Mouse (Mus musculus) kidney, embryonic 16.5 days (tissue): ENCODE data around the gene Arhgef17. TPM values are rescaled to one million over a fixed set of nuclear protein-coding genes. Genes with fewer than 3 reads are reported as not detected.
A peak's percentile ranks its signal among the peaks of the same experiment; 100 is the strongest.

Experiments used
- ATAC-seq: fragments of 200-750 bp; cut with Nextera tagmentation; 2 replicates; pipeline ENCODE4 v1.8.0; 2017; ENCODE audit warnings: moderate TSS enrichment; ENCODE audit not compliant: low FRiP score, low TSS enrichment
- H3K27ac ChIP-seq: fragments of 300-500 bp; sonication (generic); 2 replicates; pipeline ENCODE4 v1.5.1; 2014; ENCODE audit warnings: low read length
- H3K27me3 ChIP-seq: fragments of 300-500 bp; sonication (generic); 2 replicates; pipeline ENCODE4 v1.6.1; 2014; ENCODE audit warnings: low read length, control low read depth, mixed read lengths; ENCODE audit not compliant: insufficient read depth
- H3K36me3 ChIP-seq: fragments of 300-500 bp; sonication (generic); 2 replicates; pipeline ENCODE4 v1.6.1; 2014; ENCODE audit warnings: low read length, control low read depth, mixed read lengths; ENCODE audit not compliant: insufficient read depth
- H3K4me1 ChIP-seq: fragments of 300-500 bp; sonication (generic); 2 replicates; pipeline ENCODE4 v1.6.1; 2014; ENCODE audit warnings: low read length, control low read depth, mixed read lengths; ENCODE audit not compliant: insufficient read depth
- H3K4me2 ChIP-seq: fragments of 300-500 bp; sonication (generic); replicated peaks from 2 replicates; pipeline ENCODE4 v1.6.1; 2014; ENCODE audit warnings: low read depth, low read length
- H3K4me3 ChIP-seq: fragments of 300-500 bp; sonication (generic); 2 replicates; pipeline ENCODE4 v1.5.1; 2014; ENCODE audit warnings: mild to moderate bottlenecking, low read length
- H3K9ac ChIP-seq: fragments of 300-500 bp; sonication (generic); replicated peaks from 2 replicates; pipeline ENCODE4 v1.6.1; 2014; ENCODE audit warnings: low read length
- H3K9me3 ChIP-seq: fragments of 300-500 bp; sonication (generic); 2 replicates; pipeline ENCODE4 v1.6.1; 2016; ENCODE audit warnings: low read length, control low read depth
- WGBS: fragments of 180-500 bp; shearing (Covaris S2); extraction: QIAGEN DNeasy Blood & Tissue Kit; methylation state at CpG from one replicate; pipeline ENCODE4 v1.1.7; 2014; 5-methylcytosine and 5-hydroxymethylcytosine counted together
- polyA plus RNA-seq: library from polyadenylated mRNA; unstranded; fragments of >200 nt; fragmentation: Nextera tagmentation; extraction: Ambion mirVana; gene quantifications from 2 replicates; pipeline ENCODE4 v1.2.1, GENCODE M21; 2015

Arhgef17 gene
- polyA plus RNA-seq, 1 experiment from 2014 or later: 10.8 TPM

- no peak overlapping the region for H3K4me3 ChIP-seq
- ATAC-seq: 0 out of 2 replicates have a peak, but pooled peaks have one; percentile 20
- H3K9ac ChIP-seq: no peak overlapping the region
- no peaks in the 10 kb centered on the region for H3K36me3 ChIP-seq
- H3K4me1 ChIP-seq: 0 out of 2 replicates have a peak, but pooled peaks cover 2% of the 10 kb centered on the region
- 24% methylated on average over 4 of the region's 4 CpGs for WGBS
- H3K27ac ChIP-seq: no peak overlapping the region
- no peaks in the 10 kb centered on the region for H3K9me3 ChIP-seq
- no peaks in the 10 kb centered on the region for H3K27me3 ChIP-seq
- no peak overlapping the region for H3K4me2 ChIP-seq
Observed at GRCm38 (mm10) chr7:100965079-100965478, 33.2 kb upstream of the Arhgef17 start.

- no peak for ATAC-seq
- no peak overlapping the region for H3K9ac ChIP-seq
- H3K27ac ChIP-seq: no peak overlapping the region
- no peak overlapping the region for H3K4me3 ChIP-seq
- H3K36me3 ChIP-seq: no peaks in the 10 kb centered on the region
- H3K4me1 ChIP-seq: 0 out of 2 replicates have a peak, but pooled peaks cover 2% of the 10 kb centered on the region
- 85% methylated on average over 6 of the region's 6 CpGs for WGBS
- H3K27me3 ChIP-seq: no peaks in the 10 kb centered on the region
- no peak overlapping the region for H3K4me2 ChIP-seq
- H3K9me3 ChIP-seq: no peaks in the 10 kb centered on the region
Observed at GRCm38 (mm10) chr7:100964242-100964641, 32.3 kb upstream of the Arhgef17 start.

GRCm38 (mm10) chr7:100963381-100963780 lies 31.5 kb upstream of the Arhgef17 start:
- H3K4me2 ChIP-seq: no peak overlapping the region
- ATAC-seq: no peak
- no peaks in the 10 kb centered on the region for H3K36me3 ChIP-seq
- H3K4me3 ChIP-seq: no peak overlapping the region
- no peaks in the 10 kb centered on the region for H3K9me3 ChIP-seq
- 0 out of 2 replicates have a peak, but pooled peaks cover 2% of the 10 kb centered on the region for H3K4me1 ChIP-seq
- H3K9ac ChIP-seq: no peak overlapping the region
- WGBS: 77% methylated on average over 8 of the region's 8 CpGs
- no peak overlapping the region for H3K27ac ChIP-seq
- no peaks in the 10 kb centered on the region for H3K27me3 ChIP-seq

- WGBS: 78% methylated on average over 7 of the region's 7 CpGs
- ATAC-seq: no peak
Observed at GRCm38 (mm10) chr7:100961146-100961545, 29.2 kb upstream of the Arhgef17 start.

GRCm38 (mm10) chr7:100960462-100960861 lies 28.6 kb upstream of the Arhgef17 start:
- H3K4me1 ChIP-seq: 0 out of 2 replicates have a peak, but pooled peaks cover 2% of the 10 kb centered on the region
- no peaks in the 10 kb centered on the region for H3K27me3 ChIP-seq
- no peak overlapping the region for H3K4me3 ChIP-seq
- no peak overlapping the region for H3K27ac ChIP-seq
- no peaks in the 10 kb centered on the region for H3K9me3 ChIP-seq
- 71% methylated on average over 2 of the region's 2 CpGs for WGBS
- H3K4me2 ChIP-seq: no peak overlapping the region
- no peaks in the 10 kb centered on the region for H3K36me3 ChIP-seq
- no peak for ATAC-seq
- no peak overlapping the region for H3K9ac ChIP-seq

More at GRCm38 (mm10) chr7:100961146-100961545, 29.2 kb upstream of the Arhgef17 start:
- Histone ChIP-seq H3K36me3 (no peaks in the 10 kb centered on the region), H3K9me3 (no peaks in the 10 kb centered on the region), H3K4me2 (no peak overlapping the region), H3K27ac (no peak overlapping the region), H3K27me3 (no peaks in the 10 kb centered on the region), H3K4me3 (no peak overlapping the region), H3K4me1 (0 out of 2 replicates have a peak, but pooled peaks cover 2% of the 10 kb centered on the region), H3K9ac (no peak overlapping the region)

DNA sequence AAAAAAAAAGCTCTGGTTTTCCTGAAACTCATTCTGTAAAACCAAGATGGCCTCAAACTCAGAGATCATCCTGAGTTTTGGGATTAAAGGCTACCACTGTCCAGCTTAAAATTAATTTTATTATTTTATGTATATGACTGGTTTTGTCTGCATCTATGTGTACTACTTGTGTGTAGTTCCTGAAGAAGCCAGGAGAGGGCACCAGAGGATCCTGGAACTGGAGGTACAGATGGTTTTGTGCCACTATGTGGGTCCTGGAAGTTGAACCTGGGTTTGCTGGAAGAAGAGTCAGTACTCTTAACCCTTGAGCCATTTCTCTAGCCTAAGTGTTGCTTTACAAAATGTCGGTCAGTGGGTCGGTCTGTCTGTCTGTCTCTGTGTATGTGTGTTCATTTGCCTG lies 26.5 kb upstream of the Arhgef17 start:
- Histone ChIP-seq H3K9ac (no peak overlapping the region), H3K4me3 (no peak overlapping the region), H3K4me1 (0 out of 2 replicates have a peak, but pooled peaks cover 2% of the 10 kb centered on the region), H3K4me2 (no peak overlapping the region), H3K27ac (no peak overlapping the region), H3K9me3 (no peaks in the 10 kb centered on the region), H3K36me3 (no peaks in the 10 kb centered on the region), H3K27me3 (no peaks in the 10 kb centered on the region)
- no peak for ATAC-seq
- WGBS: 93% methylated on average over 2 of the region's 2 CpGs

- H3K36me3 ChIP-seq: no peaks in the 10 kb centered on the region
- no peak overlapping the region for H3K9ac ChIP-seq
- ATAC-seq: no peak
- no peak overlapping the region for H3K4me2 ChIP-seq
- H3K27ac ChIP-seq: no peak overlapping the region
- no peaks in the 10 kb centered on the region for H3K27me3 ChIP-seq
- H3K4me1 ChIP-seq: peaks cover 17% of the 10 kb centered on the region
- no peaks in the 10 kb centered on the region for H3K9me3 ChIP-seq
- WGBS: 87% methylated on average over 7 of the region's 7 CpGs
- no peak overlapping the region for H3K4me3 ChIP-seq
Observed at GRCm38 (mm10) chr7:100952686-100953085, 20.8 kb upstream of the Arhgef17 start.

GRCm38 (mm10) chr7:100951903-100952302 lies 20.0 kb upstream of the Arhgef17 start:
- peaks cover 18% of the 10 kb centered on the region for H3K4me1 ChIP-seq
- no peaks in the 10 kb centered on the region for H3K36me3 ChIP-seq
- no peak overlapping the region for H3K27ac ChIP-seq
- no peak overlapping the region for H3K4me3 ChIP-seq
- ATAC-seq: peak; percentile 49; the same call in 1 of the 2 replicates
- H3K9ac ChIP-seq: no peak overlapping the region
- H3K4me2 ChIP-seq: no peak overlapping the region
- H3K27me3 ChIP-seq: no peaks in the 10 kb centered on the region
- WGBS: 36% methylated on average over 2 of the region's 2 CpGs
- no peaks in the 10 kb centered on the region for H3K9me3 ChIP-seq

DNA sequence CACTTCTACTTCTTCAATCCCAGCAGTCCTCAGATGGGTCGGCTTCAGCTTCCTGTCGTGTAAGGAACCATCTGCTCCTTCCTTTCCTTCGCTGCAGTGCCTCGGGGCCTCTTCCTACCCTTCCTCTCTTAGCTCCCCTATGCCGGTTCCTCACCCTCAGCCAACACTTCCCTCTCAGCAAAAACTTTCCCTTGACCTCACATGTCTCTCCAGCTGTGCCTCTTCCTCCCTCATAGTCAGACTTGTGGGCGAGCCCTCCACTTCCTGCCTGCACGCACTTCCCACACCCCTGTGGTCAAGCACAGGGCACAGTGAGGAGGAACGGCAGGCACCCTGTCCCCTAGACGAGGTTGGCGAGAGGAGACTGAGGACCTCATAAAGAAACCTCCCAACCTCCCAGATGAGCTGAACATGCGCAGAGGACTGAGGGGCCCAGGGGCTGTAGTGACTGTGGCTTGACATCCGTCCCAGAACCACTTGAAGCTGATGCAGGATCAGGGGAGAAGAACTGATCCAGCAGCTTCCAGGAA lies 18.6 kb upstream of the Arhgef17 start:
- 26% methylated on average over 12 of the region's 12 CpGs for WGBS
- no peaks in the 10 kb centered on the region for H3K9me3 ChIP-seq
- ATAC-seq: peak; percentile 81
- H3K4me3 ChIP-seq: no peak overlapping the region
- H3K9ac ChIP-seq: no peak overlapping the region
- no peaks in the 10 kb centered on the region for H3K27me3 ChIP-seq
- H3K27ac ChIP-seq: peak overlapping the region; percentile 88
- H3K4me1 ChIP-seq: peaks cover 26% of the 10 kb centered on the region
- H3K36me3 ChIP-seq: no peaks in the 10 kb centered on the region
- H3K4me2 ChIP-seq: no peak overlapping the region

- H3K9me3 ChIP-seq: no peaks in the 10 kb centered on the region
- 55% methylated on average over 5 of the region's 5 CpGs for WGBS
- H3K4me2 ChIP-seq: no peak overlapping the region
- ATAC-seq: peak; percentile 36; the same call in 1 of the 2 replicates
- no peaks in the 10 kb centered on the region for H3K36me3 ChIP-seq
- peak overlapping the region; percentile 88 for H3K27ac ChIP-seq
- peak overlapping the region; percentile 24 for H3K9ac ChIP-seq
- peaks cover 26% of the 10 kb centered on the region for H3K4me1 ChIP-seq
- H3K27me3 ChIP-seq: no peaks in the 10 kb centered on the region
- no peak overlapping the region for H3K4me3 ChIP-seq
Observed at GRCm38 (mm10) chr7:100950031-100950430, 18.1 kb upstream of the Arhgef17 start.
